Mouse (Mus musculus) thymus, postnatal 36 days (tissue): ENCODE results near the gene Hist1h2bc.
"Not testable (repeated sequence)": the region's sequence is repeated elsewhere in the genome, so short reads cannot be mapped to it uniquely, and the experiment has no call there.

ENCODE experiments used
- DNase-seq, 2 experiments: peaks; one replicate each; pipeline ENCODE4 v3.0.0; 2022; ENCODE audit warnings: mixed read lengths in 2 of 2

Gene Hist1h2bc

GRCm38 (mm10) chr13:23683755-23684281 lies at the start of gene Hist1h2bc, which contains the start of gene Hist1h2ac:
Gene Hist1h2bc (plus strand): TSS chr13:23684199.
Gene Hist1h2ac (minus strand): TSS chr13:23683948.
- peak; percentile 81 to 82 for DNase-seq

DNA sequence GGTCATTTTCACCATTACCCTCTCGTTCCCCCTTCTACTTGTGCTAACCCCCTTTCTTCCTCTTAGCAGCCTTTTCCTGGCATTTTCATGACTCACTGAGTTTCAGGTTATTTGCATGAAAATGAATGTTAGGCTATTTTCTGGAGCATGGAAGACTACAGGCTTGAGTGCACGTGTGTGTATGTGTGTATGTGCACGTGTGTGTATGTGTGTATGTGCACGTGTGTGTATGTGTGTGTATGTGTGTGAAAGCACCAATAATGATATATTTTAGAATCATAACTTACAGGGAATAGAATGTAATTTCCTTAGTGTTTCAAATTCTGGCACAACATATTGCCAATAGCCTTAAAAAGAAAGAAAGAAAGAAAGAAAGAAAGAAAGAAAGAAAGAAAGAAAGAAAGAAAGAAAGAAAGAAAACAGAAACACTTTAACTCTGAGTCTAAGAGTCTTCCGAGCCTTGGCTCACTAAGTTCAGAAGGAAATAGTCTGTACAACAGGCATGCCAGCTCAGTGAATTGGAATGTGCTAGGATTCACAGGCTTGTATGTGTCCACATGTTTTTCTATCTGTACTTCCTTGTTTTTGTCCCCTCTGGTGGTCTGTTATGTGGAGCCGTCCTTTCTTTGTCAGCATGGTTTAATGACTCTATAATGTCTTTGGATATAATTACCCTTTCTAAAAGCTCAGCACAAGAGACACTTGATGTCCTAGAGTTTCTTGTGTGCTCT lies 24.2 kb upstream of the Hist1h2bc start:
- DNase-seq: no peak

- no peak for DNase-seq
Observed at GRCm38 (mm10) chr13:23662536-23662935, 21.5 kb upstream of the Hist1h2bc start.

GRCm38 (mm10) chr13:23681990-23682582 lies 1.9 kb upstream of the Hist1h2bc start:
- no peak for DNase-seq

- DNase-seq: no peak
Observed at GRCm38 (mm10) chr13:23682623-23682946, 1.4 kb upstream of the Hist1h2bc start.

DNA sequence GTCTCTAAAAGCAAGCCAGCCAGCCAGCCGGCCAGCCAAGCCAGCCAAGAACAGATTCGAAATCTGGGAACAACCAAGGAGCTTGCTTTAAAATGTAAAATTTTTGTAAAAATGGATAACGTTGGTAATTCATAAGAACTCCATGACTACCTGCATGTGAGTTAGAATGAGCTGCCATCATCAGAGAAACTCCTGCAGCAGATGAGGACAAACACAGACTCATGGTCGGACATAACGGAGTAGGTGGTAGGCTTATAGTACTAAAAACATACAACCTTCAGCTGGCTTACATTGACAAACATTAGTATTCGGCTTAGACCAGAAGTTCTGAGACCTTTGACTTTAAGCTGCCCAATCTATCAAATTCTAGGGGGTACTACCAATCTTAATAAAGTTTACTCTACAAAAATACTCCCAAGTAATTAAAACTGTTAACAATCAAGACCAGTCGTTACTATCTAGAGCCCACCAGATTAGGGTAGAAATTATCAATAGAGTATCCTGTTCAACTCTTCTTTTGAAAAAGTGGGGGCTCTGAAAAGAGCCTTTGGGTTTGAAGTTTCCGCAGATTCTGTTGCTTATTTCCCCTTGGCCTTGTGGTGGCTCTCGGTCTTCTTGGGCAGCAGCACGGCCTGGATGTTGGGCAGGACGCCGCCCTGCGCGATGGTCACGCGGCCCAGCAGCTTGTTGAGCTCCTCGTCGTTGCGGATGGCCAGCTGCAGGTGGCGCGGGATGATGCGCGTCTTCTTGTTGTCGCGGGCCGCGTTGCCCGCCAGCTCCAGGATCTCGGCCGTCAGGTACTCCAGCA lies 848 bp upstream of the Hist1h2bc start:
- DNase-seq: not testable (repeated sequence)

DNA sequence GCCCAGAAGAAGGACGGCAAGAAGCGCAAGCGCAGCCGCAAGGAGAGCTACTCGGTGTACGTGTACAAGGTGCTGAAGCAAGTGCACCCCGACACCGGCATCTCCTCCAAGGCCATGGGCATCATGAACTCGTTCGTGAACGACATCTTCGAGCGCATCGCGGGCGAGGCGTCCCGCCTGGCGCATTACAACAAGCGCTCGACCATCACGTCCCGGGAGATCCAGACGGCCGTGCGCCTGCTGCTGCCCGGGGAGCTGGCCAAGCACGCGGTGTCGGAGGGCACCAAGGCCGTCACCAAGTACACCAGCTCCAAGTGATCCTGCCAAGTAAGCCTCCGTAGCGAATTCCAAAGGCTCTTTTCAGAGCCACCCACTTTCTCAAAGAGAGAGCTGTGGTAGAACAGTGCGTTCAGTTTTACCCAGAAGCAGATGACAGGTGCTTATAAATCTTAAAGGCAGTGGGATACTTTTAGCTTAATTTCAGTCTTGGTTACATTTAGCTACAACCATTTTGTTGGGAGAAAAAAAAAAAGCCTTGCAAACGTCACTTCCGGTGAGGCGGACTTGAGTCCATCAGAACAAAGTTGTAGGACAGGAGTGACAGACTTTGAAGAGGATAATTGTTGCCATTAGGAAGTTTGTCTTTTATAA lies 421 bp downstream of the Hist1h2bc start:
- DNase-seq: peak; percentile 30 to 31

DNA sequence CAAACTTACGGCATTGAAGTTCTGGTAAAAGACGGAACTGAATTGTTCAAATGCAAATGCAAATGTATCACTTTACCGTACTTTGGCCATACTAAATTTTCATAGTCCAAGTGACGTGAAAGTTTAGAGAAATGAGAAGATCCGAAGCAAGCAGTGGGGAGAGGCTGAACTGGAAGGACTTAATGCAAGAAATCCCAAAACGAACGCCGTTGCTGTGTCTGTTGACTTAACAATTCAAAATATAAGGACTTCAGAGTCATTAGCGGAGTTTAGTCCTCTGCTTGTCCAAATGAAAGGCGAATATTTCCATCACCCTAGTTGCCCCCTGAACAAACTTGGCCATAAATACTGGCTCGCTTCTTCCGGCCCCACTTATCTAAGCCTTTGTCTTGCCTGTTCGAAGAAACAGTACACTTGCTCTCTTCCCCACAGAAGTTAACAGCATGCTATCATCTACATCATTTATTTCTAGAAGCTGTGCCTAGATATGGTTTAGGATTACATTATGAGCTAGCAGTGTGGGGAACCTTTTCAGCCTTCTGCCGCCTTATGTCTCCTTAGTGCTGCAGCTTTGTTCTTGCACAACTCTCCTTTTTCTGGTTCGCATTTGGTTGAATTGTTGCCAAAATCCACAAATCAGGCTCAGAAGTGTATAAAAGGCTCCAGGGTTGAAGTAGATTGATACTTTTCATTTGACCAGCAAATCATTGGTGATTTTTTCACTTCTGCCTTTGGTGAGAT lies 1.3 kb downstream of the Hist1h2bc start:
- DNase-seq: no peak

GRCm38 (mm10) chr13:23685966-23686365 lies 2.0 kb downstream of the Hist1h2bc start:
- DNase-seq: no peak

DNA sequence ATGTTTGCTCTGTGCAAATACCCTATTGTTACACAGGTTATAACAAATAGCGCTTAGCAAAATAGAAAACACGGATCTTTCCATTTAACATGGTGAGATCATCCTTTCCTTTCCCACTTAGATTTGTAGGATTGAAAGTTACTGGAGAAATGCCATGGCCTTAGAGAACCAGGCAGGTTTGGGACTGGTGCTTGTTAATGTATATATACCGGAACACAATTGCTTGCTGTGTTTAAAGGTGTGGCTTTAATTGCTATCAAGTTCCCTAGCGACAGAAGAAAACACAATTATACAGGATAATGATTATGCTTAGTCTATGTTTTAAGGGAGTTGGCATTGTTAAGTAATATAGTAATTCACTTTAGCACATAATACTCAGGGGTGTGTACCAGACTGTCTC lies 3.2 kb downstream of the Hist1h2bc start:
- DNase-seq: no peak

- DNase-seq: no peak
Observed at GRCm38 (mm10) chr13:23687907-23688306, 3.9 kb downstream of the Hist1h2bc start.

DNA sequence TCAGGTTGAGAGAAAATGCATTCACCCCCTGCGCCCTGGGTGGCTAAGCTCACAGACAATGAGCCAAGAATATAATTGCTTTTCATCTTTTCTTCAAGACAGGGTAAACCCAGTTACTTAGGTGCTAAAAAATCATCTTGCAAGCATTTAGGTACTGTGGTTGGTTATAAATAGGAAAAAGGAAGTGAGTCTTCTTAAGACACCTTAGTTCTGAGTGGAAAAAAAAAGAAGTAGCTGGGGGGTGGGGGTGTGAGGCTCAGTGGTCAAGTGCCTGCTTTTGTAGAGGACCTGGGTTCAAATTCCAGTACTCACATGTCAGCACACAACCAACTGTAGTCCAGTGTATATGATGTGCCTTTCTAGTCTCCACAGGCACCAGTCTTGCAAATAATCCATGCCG lies 5.0 kb downstream of the Hist1h2bc start:
- no peak for DNase-seq

DNA sequence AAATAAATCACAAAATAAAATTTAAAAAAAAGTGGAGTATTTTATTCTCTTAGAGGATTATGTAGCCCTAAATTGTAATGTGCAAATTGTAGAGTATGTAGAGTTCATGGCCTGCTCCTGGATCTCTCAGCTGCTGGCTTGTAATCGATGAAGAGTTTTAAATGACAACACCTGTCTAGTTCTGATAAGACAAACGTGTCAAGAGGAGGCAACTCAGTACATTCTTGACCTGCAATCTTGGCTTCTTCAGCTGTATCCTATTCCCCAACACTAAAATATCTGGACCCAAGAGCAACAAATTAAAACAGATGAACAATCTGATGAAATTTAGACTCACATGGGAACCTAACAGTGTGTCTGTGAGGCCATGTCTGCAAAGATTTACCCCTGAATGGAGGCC lies 5.5 kb downstream of the Hist1h2bc start:
- DNase-seq: no peak

- DNase-seq: no peak
Observed at GRCm38 (mm10) chr13:23693856-23694440, 9.9 kb downstream of the Hist1h2bc start.

GRCm38 (mm10) chr13:23694956-23695355 lies 11.0 kb downstream of the Hist1h2bc start:
- no peak for DNase-seq

DNA sequence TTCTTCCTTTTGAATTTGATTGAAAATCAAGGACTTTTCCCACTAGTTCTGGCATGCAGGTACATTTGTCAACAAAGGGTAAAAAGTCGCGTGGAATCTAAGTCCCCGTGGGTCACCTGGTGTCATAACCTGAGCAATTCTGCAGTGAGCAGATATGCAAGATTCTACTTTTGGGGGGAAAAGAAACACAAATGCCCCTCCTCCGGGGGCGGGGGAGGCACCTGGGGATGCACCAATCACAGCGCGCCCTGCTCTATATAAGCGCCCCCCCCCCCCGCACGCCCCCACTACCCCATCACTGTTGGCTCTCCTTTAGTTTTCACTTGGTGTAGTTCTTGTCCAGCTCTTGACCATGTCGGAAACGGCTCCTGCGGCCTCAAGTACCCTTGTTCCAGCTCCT lies 11.5 kb downstream of the Hist1h2bc start, which contains the start of gene Hist1h1t:
Hist1h1t (plus strand) TSS at position 301 of the 400 bp plus-strand sequence.
- no peak for DNase-seq

- DNase-seq: peak in 1 of 2 experiments; percentile 31
Observed at GRCm38 (mm10) chr13:23696061-23696474, 12.1 kb downstream of the Hist1h2bc start.

DNA sequence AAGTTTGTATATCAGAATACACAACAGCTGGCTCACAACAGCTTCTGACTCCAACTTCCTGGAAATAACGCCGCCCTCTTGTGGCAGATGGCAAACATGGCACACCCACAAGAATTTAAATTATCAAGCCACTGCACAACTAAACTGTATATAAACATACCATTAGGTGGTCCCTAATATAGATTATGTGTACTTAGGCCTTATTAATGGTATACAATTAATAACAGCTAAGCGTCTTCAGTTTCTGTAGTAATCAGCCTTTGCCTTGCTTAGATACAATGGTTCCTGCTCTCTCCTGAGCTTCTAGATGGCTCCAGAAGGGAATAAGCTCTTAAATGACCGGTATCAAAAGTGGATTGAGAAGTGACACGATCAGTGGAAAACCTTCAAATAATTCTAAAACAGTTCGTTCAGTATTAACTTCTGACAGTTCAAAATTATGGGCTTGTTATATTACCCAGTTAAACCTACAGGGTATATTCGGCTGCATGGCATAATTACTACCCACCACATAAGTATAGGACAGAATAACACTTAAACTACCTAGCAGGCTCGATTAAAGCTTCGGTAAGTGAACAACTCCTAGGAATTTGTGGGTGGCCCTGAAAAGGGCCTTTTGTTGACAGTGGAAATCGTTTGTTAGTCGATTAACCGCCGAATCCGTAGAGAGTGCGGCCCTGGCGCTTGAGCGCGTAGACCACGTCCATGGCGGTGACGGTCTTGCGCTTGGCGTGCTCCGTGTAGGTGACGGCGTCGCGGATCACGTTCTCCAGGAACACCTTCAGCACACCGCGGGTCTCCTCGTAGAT lies 13.7 kb downstream of the Hist1h2bc start:
- peak; percentile 56 to 73 for DNase-seq

DNA sequence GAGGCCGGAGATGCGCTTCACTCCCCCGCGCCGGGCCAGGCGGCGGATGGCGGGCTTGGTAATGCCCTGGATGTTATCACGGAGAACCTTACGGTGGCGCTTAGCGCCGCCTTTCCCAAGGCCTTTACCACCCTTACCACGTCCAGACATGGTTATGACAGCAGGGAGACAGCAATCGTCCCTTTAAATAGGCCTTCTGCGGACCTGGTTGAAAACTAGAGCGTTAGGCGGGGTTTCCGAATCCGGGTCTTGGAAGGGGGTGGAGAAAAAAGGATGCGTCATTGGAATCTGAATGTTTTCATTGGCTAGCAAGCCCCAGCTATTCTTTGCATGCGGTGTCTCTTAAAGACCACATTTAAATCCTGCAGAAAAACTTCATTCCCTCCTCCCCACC lies 14.3 kb downstream of the Hist1h2bc start, which contains the start of gene Hist1h4c:
Hist1h4c (minus strand) TSS at position 155 of the 394 bp plus-strand sequence.
- peak; percentile 98 to 99 for DNase-seq

GRCm38 (mm10) chr13:23698996-23699395 lies 15.0 kb downstream of the Hist1h2bc start:
- DNase-seq: no peak

DNA sequence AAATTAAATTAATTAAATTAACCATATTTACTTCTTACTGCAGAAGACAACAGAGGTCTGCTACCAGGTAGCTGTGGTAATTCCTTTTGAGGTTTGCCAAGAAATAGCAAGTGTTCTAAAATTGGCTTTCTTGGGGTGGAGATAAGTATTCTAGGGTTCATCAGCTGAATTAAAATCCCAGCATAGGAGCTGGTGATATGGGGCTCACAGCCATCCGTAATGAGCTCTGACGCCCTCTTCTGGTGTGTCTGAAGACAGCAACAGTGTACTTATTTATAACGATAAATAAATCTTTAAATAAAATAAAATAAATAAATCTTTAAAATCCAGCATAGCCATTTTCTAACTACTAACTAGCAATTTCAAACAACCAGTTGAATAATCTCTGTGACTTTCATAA lies 15.8 kb downstream of the Hist1h2bc start:
- DNase-seq: no peak
